Mouse (Mus musculus) stomach, embryonic 14.5 days (tissue): Measurements from ENCODE around the gene Bicral. TPM values are rescaled to one million over a fixed set of nuclear protein-coding genes. Genes with fewer than 3 reads are reported as not detected.

Source experiments
- ATAC-seq: fragments of 200-750 bp; cut with Nextera tagmentation; 2 replicates; pipeline ENCODE4 v1.8.0; 2017; ENCODE audit warnings: low read depth, moderate TSS enrichment; ENCODE audit not compliant: insufficient number of reproducible peaks, insufficient read depth, low FRiP score
- H3K27ac ChIP-seq: fragments of 300-500 bp; sonication (generic); 2 replicates; pipeline ENCODE4 v1.5.1; 2014; ENCODE audit warnings: mild to moderate bottlenecking, low read length, moderate library complexity, mixed read lengths
- H3K27me3 ChIP-seq: fragments of 300-500 bp; sonication (generic); 2 replicates; pipeline ENCODE4 v1.6.1; 2014; ENCODE audit warnings: low read length, control low read depth, mixed read lengths; ENCODE audit not compliant: control insufficient read depth, insufficient read depth
- H3K36me3 ChIP-seq: fragments of 300-500 bp; sonication (generic); 2 replicates; pipeline ENCODE4 v1.6.1; 2014; ENCODE audit warnings: mild to moderate bottlenecking, control low read depth, low read length, moderate library complexity, mixed read lengths; ENCODE audit not compliant: control insufficient read depth, insufficient read depth
- H3K4me1 ChIP-seq: fragments of 300-500 bp; sonication (generic); 2 replicates; pipeline ENCODE4 v1.6.1; 2014; ENCODE audit warnings: low read length, control low read depth, mixed read lengths; ENCODE audit not compliant: control insufficient read depth, insufficient read depth
- H3K4me2 ChIP-seq: fragments of 300-500 bp; sonication (generic); replicated peaks from 2 replicates; pipeline ENCODE4 v1.6.1; 2014; ENCODE audit warnings: low read depth, low read length, control low read depth
- H3K4me3 ChIP-seq: fragments of 300-500 bp; sonication (generic); 2 replicates; pipeline ENCODE4 v1.5.1; 2014; ENCODE audit warnings: low read depth, low read length, control low read depth
- H3K9ac ChIP-seq: fragments of 300-500 bp; sonication (generic); replicated peaks from 2 replicates; pipeline ENCODE4 v1.6.1; 2014; ENCODE audit warnings: low read depth, mild to moderate bottlenecking, control low read depth, low read length, moderate library complexity, mixed read lengths
- H3K9me3 ChIP-seq: fragments of 300-500 bp; sonication (generic); 2 replicates; pipeline ENCODE4 v1.6.1; 2016; ENCODE audit warnings: low read depth, low read length, control low read depth; ENCODE audit not compliant: control insufficient read depth
- WGBS: fragments of 180-500 bp; shearing (Covaris S2); extraction: QIAGEN DNeasy Blood & Tissue Kit; methylation state at CpG from one replicate; pipeline ENCODE4 v1.1.7; 2014; 5-methylcytosine and 5-hydroxymethylcytosine counted together
- polyA plus RNA-seq: library from polyadenylated mRNA; unstranded; fragments of >200 nt; fragmentation: Nextera tagmentation; extraction: Ambion mirVana; gene quantifications from 2 replicates; pipeline ENCODE4 v1.2.1, GENCODE M21; 2014

The Bicral gene
- polyA plus RNA-seq, 1 experiment from 2014 or later, result 6.6 TPM

GRCm38 (mm10) chr17:46844811-46845210 is 13.5 kb downstream of the Bicral start:
- H3K4me3 ChIP-seq, result no peak overlapping the region
- WGBS, result 67% methylated on average over 10 of the region's 10 CpGs
- H3K4me1 ChIP-seq, result no peaks in the 10 kb centered on the region
- H3K4me2 ChIP-seq, result no peak overlapping the region
- no peaks in the 10 kb centered on the region for H3K27me3 ChIP-seq
- no peaks in the 10 kb centered on the region; the same call in 1 of the 2 replicates for H3K36me3 ChIP-seq
- no peak overlapping the region for H3K27ac ChIP-seq
- no peak overlapping the region for H3K9ac ChIP-seq
- ATAC-seq, result no peak
- H3K9me3 ChIP-seq, result no peaks in the 10 kb centered on the region

- Histone ChIP-seq H3K4me1 (no peaks in the 10 kb centered on the region), H3K36me3 (no peaks in the 10 kb centered on the region; the same call in 1 of the 2 replicates), H3K4me3 (no peak overlapping the region), H3K27me3 (no peaks in the 10 kb centered on the region), H3K27ac (no peak overlapping the region), H3K9ac (no peak overlapping the region), H3K9me3 (no peaks in the 10 kb centered on the region), H3K4me2 (no peak overlapping the region)
- WGBS, result 69% methylated on average over 7 of the region's 7 CpGs
- ATAC-seq, result no peak
Observed at GRCm38 (mm10) chr17:46843716-46844115, 14.6 kb downstream of the Bicral start.

- H3K4me1 ChIP-seq, result no peaks in the 10 kb centered on the region
- H3K27ac ChIP-seq, result no peak overlapping the region
- no peak overlapping the region for H3K4me3 ChIP-seq
- no peak overlapping the region for H3K9ac ChIP-seq
- WGBS, result 78% methylated on average over 2 of the region's 2 CpGs
- H3K9me3 ChIP-seq, result no peaks in the 10 kb centered on the region
- no peak for ATAC-seq
- H3K27me3 ChIP-seq, result no peaks in the 10 kb centered on the region
- no peak overlapping the region for H3K4me2 ChIP-seq
- no peaks in the 10 kb centered on the region; the same call in 1 of the 2 replicates for H3K36me3 ChIP-seq
Observed at GRCm38 (mm10) chr17:46843022-46843421, 15.3 kb downstream of the Bicral start.

GRCm38 (mm10) chr17:46840304-46841010 is 17.8 kb downstream of the Bicral start:
- H3K4me3 ChIP-seq, result no peak overlapping the region
- ATAC-seq, result no peak
- no peak overlapping the region for H3K9ac ChIP-seq
- H3K4me1 ChIP-seq, result no peaks in the 10 kb centered on the region
- WGBS, result 77% methylated on average over 10 of the region's 10 CpGs
- H3K27ac ChIP-seq, result no peak overlapping the region
- H3K27me3 ChIP-seq, result no peaks in the 10 kb centered on the region
- no peak overlapping the region for H3K4me2 ChIP-seq
- no peaks in the 10 kb centered on the region for H3K9me3 ChIP-seq
- H3K36me3 ChIP-seq, result no peaks in the 10 kb centered on the region; the same call in 1 of the 2 replicates

GRCm38 (mm10) chr17:46838396-46838920 is 19.8 kb downstream of the Bicral start:
- no peak for ATAC-seq
- H3K27ac ChIP-seq, result no peak overlapping the region
- H3K4me2 ChIP-seq, result no peak overlapping the region
- no peaks in the 10 kb centered on the region for H3K27me3 ChIP-seq
- no peaks in the 10 kb centered on the region; the same call in 1 of the 2 replicates for H3K36me3 ChIP-seq
- no peak overlapping the region for H3K4me3 ChIP-seq
- WGBS, result 87% methylated on average over 7 of the region's 7 CpGs
- no peaks in the 10 kb centered on the region for H3K9me3 ChIP-seq
- H3K4me1 ChIP-seq, result no peaks in the 10 kb centered on the region
- H3K9ac ChIP-seq, result no peak overlapping the region

GRCm38 (mm10) chr17:46837897-46838296 is 20.4 kb downstream of the Bicral start:
- Histone ChIP-seq H3K4me3 (no peak overlapping the region), H3K36me3 (no peaks in the 10 kb centered on the region; the same call in 1 of the 2 replicates), H3K27ac (no peak overlapping the region), H3K4me1 (no peaks in the 10 kb centered on the region), H3K27me3 (no peaks in the 10 kb centered on the region), H3K9ac (no peak overlapping the region), H3K4me2 (no peak overlapping the region), H3K9me3 (no peaks in the 10 kb centered on the region)
- ATAC-seq, result no peak
- WGBS, result 90% methylated on average over 2 of the region's 2 CpGs

GRCm38 (mm10) chr17:46835093-46835715 is 23.1 kb downstream of the Bicral start:
- Histone ChIP-seq H3K27ac (no peak overlapping the region), H3K4me1 (no peaks in the 10 kb centered on the region), H3K36me3 (no peaks in the 10 kb centered on the region; the same call in 1 of the 2 replicates), H3K27me3 (no peaks in the 10 kb centered on the region), H3K9ac (no peak overlapping the region), H3K4me2 (no peak overlapping the region), H3K9me3 (no peaks in the 10 kb centered on the region), H3K4me3 (no peak overlapping the region)
- ATAC-seq, result no peak
- WGBS, result 64% methylated on average over 6 of the region's 6 CpGs

- H3K36me3 ChIP-seq, result peaks cover 4% of the 10 kb centered on the region; the same call in 1 of the 2 replicates
- no peak overlapping the region for H3K27ac ChIP-seq
- no peak overlapping the region for H3K4me2 ChIP-seq
- no peaks in the 10 kb centered on the region for H3K27me3 ChIP-seq
- no peak overlapping the region for H3K9ac ChIP-seq
- no peaks in the 10 kb centered on the region for H3K4me1 ChIP-seq
- no peaks in the 10 kb centered on the region for H3K9me3 ChIP-seq
- WGBS, result 87% methylated on average over 4 of the region's 4 CpGs
- H3K4me3 ChIP-seq, result no peak overlapping the region
- ATAC-seq, result no peak
Observed at GRCm38 (mm10) chr17:46832981-46833305, 25.3 kb downstream of the Bicral start.
